Mouse (Mus musculus) heart, postnatal 36 days (tissue): ENCODE results near the gene Gm20388. TPM values are rescaled to one million over a fixed set of nuclear protein-coding genes. Genes with fewer than 3 reads are reported as not detected.
A peak's percentile ranks its signal among the peaks of the same experiment; 100 is the strongest.

Source experiments
- DNase-seq, 2 experiments: peaks; one replicate each; pipeline ENCODE4 v3.0.0; 2021 to 2022
- intact Hi-C: fragments of 180-260 bp; cut with DNase I; formaldehyde crosslinking; loops from one replicate; pipeline ENCODE4 v1.15.1; 2025
- total RNA-seq, 2 experiments: library from RNA; stranded (reverse); gene quantifications; 2 replicates each; pipeline ENCODE4 v1.2.3; 2021

Gene Gm20388
- total RNA-seq, 2 experiments from 2014 or later, result 3.5 to 4.9 TPM

DNA sequence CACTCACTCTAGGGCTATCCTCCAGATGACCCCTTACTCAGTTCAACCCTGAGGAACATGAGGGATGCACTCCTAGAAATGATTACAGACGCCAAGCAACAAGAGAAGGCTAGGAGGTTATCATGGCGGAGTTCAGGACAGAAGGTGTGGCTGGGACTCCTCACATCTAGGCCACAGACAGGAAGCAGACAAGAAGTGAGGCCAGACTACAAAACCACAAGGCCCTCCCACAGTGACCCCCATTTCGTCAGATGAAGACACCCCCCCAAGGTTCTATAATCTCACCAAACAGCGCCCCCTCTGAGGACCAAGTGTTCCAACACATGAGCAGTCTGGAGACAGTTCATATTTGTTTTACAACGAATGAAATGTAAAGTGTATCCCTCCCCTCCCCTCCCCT lies 2286.7 kb downstream of the Gm20388 start:
- no peak for DNase-seq
- intact Hi-C loops, result loop anchor here (5.0 kb wide), 1 partner anchor 60 kb away; no protein-coding TSS in a partner anchor

DNA sequence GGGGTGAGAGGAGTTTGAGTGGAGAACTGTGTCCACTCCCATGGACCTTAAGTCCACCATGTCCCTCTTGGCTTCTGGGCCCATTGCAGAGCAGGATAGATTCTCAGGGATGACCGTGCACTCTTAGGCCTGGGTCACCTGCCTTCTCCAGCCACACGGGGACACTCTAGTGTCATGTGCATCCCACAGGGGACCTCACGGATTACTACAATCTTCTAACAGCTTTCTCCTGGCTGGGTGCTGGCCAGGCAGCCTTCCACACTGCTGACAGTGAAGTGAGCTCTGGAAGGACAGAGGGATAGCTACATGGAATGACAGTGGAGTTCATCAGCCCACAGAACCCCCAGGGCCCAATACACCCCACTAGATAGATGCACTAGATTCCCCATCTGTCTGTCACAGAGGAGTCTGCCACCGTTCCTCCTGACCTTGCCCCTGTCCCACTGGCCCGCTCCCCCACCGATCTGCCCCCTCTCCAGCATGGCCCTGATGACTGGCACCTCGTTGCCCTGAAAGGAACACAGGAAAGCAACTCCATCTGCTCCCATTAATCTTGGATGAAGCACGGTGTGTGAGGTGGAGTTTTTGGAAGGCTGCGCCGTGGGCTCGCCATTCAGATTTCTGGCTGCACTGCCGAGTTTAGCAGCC lies 2287.9 kb downstream of the Gm20388 start:
- intact Hi-C loops, result loop anchor here (5.0 kb wide), 1 partner anchor 59 kb away; no protein-coding TSS in a partner anchor
- no peak for DNase-seq

DNA sequence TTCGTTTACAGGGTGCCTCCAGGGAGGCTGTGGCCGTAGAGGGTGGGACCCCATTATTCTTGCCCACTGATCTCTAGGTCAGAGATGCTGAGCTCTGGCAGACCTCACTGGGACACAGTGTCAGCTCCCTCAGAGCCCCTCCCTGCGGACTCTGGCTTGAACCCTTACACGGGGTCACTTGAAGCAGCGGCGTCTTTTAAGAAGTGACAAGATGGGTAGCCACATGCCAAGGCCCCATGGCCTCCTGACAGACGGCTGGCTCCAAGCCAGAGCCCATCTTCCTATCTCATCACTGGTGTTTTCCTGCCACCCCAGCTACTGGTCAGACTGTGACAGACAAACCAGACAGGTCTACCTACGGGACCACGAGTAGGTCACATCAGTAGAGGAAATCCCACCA lies 2288.6 kb downstream of the Gm20388 start:
- no peak for DNase-seq
- intact Hi-C loops, result loop anchor here (5.0 kb wide), 1 partner anchor 58 kb away; no protein-coding TSS in a partner anchor

DNA sequence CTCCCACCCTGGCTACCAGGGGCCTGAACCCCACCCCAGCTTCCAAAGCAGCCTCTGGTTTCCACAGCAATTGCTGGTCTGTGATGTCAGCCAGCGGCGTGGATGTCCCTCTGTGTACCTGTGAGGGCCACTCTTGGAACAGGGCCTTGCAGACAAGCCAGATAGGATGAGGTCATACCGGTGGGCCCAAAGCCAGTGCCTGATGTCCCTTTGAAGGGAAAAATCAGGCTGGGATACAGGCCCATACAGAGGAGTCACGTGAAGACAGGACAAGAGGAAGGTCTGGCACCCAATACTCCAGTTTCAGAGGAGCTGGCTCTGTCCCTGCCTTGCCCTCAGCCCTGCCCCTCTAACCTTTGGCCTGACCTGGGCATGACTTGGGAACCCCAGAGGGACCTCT lies 2289.2 kb downstream of the Gm20388 start:
- DNase-seq, result peak in 1 of 2 experiments; percentile 27
- intact Hi-C loops, result loop anchor here (5.0 kb wide), 1 partner anchor 57 kb away; no protein-coding TSS in a partner anchor

DNA sequence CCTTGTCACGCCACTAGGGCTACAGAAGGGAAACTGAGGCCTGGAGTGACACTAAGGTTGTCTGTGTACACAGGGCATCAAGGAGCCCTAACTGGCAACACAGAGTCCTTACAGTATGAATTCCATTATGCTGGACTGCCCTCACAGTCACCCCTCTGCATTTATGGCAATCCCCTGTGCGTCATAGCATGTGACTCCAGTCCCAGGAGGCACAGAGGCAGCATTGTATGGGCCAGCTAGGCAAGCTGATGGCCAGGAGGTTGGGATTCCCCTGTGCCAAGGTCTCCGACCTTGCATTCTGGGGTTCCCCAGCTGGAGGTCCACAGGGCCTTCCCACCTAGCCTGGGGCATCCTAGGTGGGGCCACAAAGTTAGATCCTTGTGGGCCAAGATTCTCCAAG lies 2300.9 kb downstream of the Gm20388 start:
- intact Hi-C loops, result loop anchor here (5.0 kb wide), 1 partner anchor 49 kb away; no protein-coding TSS in a partner anchor

DNA sequence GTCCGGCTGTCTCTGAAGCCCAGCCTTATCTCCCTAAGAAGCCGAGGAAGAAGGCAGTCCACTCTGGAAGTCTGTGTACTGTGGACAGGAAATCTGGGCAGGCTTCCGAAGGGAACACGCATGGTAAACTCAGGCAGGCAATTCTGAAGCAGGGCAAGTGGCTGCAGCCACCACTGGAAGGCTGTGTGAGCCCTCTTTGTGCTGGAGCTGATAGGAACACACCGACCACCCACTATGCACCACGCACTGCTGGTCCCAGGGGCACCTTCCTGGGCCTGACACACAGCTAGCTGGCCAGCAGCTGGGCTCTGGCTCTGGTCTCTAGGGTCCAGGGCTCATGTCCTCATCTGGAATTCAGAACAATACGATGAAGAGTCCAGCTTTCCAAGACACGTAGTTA lies 2305.0 kb downstream of the Gm20388 start:
- intact Hi-C loops, result no loop called here
- DNase-seq, result peak; percentile 32 to 34

More for the DNA sequence above, 2300.9 kb downstream of the Gm20388 start:
- no peak for DNase-seq

DNA sequence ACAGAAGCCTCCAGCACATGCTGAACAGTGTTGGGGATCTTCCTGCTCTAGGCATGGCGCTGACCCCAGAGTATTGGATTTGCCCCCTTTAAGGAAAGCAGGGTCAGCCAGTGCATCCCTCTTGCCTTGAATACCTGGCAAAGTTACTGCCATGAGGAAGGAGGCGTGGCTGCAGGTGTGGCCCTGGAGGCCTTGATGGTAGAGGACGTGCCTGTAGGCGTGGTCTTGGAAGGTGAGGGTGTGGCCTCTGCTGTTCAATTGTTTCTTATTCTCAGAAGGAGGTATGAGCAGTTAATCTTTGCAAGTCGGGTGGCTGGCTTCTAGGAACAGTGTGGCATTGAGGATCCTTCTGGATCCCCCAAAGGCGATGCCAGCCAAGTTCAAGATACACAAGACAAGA lies 2305.8 kb downstream of the Gm20388 start:
- intact Hi-C loops, result no loop called here

DNA sequence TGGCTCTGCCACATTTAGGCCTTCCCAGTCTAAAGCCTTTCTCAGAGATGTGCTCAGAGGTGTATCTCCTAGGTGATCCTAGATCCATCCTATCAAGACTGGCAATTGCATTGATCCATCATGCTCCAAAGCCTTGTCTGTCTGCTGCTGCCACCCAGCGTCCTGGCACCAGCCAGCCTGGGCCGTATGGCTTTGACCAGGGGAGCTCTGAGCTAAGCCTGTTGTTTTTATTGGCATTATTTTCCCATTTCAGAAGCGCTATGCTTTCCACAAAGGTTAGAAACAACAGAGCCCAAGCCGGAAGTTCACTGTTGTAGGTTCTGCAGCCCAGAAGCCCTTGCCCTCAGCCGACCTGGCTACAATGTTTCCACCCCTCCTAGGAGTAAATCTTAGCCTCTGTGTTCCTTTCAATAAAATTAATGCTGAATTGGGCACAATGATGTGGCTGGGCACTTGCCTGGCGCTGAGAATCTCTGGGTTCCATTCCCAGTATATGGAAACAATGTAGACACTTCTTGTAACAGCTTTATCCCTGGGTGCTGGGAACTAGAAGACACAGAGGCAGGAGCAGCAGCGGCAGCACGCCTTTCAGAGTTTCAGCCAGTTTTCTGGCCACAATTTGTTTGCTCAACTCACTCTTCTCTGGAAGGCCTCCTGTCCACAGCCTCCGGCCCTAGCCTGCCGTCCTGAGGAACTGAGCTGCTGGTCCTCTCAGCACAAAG lies 2307.0 kb downstream of the Gm20388 start:
- DNase-seq, result no peak
- intact Hi-C loops, result no loop called here

More for the DNA sequence above, 2305.8 kb downstream of the Gm20388 start:
- DNase-seq, result no peak

DNA sequence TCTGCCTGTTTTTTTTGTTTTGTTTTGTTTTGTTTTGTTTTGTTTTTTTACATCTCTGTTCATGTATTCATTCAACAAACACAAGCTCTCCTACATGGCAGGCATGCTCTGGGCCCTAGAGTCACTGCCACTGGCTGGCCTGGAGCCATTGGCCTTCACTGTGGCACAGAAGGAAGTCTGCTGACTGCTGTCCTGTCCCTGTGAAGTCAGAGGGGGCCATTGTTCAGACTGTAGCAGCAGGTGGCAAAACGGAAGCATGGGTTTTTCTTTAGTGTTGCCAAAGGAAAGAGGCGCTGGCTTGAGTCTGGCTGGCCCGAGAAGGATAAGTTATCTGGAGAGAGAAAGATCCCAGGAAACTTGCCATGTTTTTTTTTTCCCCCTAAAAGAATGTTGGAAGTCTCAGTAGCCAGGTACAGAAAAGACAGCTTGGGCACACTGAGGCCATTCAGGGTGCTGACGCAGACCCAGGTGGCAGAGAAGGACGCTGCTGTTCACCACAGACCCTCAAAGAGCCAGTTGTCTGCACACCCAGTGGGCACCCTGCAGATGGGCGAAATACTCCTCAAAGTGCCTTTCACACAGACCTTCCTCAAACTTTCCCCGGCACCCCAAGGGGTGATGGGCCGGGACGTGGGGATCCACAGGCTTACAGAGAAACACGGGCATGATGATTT lies 2313.5 kb downstream of the Gm20388 start:
- intact Hi-C loops, result no loop called here

DNA sequence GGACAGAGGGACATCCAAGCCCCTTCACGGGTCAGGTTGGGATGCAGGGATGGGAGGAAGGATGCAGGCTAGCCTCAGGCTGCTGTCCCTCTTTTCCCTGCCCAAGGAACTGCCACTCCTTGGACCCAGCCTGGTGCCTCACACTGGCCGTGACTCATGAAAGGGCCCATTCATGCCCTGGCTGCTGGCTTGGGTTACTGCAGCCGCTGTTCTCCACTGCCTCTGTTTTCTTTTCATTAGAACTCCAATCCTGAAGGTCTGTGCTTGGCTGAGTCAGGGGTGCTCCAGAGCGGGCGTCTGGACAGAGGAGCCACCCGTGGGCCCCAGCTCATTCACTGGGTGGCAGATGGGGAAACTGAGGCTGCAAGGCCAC lies 2314.0 kb downstream of the Gm20388 start:
- intact Hi-C loops, result no loop called here
- no peak for DNase-seq

More for the DNA sequence above, 2313.5 kb downstream of the Gm20388 start:
- DNase-seq, result no peak

DNA sequence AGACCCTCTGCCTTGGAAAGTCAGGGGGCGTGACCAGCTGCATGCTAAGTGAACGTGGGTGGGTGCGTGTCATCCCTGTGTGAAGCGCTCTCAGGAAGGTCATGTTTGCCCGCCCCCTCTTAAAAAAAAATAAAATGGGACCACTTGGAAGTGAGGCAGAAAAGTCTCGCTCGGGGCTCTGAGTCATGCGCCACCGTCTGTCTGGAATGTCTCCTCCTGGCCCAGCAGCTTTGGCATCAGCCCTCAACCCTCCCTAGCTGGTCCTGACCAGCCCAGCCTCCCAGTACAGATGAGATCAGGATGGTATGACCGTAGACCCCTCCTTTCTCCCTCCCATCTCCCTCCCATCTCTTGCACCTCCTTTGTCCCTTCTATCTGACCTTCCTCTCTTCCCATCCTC lies 2314.8 kb downstream of the Gm20388 start:
- DNase-seq, result no peak
- intact Hi-C loops, result no loop called here

DNA sequence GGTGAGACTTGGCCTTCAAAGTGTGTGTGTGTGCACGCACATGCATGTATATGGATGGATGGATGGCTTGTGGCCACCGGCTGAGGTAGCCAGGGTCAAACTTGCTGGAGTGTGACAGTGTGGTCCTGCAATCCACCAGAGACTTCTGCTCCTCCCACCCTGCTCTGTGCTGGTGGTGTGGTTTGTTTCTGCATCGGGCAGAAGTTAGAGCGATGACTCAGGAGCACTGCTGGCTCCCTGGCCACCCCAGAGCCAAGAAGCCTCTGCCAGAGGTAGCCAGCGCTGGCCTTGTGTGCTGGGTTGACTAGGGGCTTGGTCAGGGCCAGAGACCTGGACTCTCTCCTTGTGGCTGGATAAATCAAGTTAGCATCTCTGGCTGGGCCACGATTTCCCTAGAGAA lies 2316.7 kb downstream of the Gm20388 start:
- no peak for DNase-seq
- intact Hi-C loops, result no loop called here

DNA sequence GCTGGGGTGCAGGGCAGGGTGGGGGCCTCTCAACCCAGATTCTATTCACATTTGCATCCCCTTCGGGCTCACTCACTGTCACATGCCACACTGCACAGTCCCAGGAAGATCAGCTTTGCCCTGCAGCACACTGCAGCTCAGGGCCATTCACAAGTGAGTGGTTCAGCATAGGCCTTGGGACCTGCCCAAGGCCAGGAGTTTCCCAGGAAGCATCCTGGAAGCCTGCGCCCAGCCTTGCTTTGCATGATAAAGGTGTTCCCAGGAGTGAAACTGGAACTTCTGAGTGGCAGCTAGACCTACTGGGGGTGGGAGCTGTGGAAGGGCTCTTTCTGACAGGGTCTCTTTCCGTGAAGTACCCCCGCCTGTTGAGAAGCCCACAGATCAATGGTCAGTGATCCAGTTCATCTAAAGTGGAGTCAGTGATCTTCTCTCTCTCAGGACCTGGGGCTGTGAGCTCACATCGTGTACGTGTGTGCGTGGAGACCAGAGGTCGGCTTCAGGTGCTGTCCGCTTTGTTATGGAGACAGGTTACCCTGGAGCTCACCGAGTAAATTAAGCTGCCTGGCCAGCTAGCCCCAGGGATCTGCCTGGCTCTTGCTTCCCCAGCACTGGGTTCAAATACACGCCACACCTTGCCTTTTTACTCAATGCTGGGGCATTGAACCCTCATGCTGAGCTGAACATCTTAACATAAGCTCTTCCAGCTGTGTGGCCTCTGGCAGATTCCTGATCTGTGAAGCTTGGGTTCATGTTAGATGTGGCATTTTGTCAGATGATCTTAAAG lies 2318.3 kb downstream of the Gm20388 start:
- intact Hi-C loops, result no loop called here
- no peak for DNase-seq

DNA sequence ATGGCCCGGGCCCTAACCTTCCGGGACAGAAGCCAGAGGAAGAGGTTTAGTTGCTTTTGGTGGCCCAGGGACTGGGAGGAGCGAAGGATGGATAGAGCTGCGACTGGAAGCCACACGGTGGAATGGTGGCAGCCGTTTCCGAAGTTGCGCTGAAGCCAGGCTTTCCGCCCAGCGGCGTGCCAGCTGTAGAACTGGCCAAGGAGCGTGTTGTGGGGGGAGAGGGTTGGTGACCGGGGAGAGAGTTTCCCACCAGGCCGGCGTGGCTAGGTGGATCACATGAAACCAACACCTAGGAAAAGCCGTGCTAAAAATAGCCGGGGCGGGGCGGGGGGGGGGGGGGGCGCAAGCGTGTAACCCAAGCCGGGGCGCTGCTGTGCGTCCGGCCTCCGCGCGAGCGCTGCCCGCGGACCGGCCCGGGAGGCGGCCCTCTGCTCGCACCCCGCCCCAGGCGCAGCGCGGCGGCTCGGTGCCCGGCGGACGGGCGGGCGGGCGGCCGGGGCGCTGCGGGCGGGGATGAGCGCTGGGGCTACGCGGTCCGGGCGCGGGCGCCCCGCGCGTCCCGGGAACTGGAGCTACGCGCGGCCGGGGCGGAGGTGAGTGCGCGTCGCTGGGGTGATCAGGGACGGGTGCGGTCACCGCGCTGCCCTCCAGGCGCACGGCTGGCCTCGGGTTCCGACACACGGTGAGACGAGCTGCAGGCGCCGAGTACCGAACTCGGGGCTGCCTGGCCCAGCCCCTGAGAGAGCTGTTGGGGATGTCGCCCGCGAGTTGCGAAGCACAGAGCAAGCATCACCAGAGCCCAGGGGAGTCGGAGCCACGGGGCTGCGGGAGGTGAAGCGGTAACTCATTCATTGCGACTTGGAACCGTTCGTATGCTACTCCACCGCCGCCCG lies 2319.4 kb downstream of the Gm20388 start:
- peak; percentile 48 to 61 for DNase-seq
- intact Hi-C loops, result loop anchor here (2.0 to 5.0 kb wide), 2 partner anchors 67 to 88 kb away; no protein-coding TSS in a partner anchor

DNA sequence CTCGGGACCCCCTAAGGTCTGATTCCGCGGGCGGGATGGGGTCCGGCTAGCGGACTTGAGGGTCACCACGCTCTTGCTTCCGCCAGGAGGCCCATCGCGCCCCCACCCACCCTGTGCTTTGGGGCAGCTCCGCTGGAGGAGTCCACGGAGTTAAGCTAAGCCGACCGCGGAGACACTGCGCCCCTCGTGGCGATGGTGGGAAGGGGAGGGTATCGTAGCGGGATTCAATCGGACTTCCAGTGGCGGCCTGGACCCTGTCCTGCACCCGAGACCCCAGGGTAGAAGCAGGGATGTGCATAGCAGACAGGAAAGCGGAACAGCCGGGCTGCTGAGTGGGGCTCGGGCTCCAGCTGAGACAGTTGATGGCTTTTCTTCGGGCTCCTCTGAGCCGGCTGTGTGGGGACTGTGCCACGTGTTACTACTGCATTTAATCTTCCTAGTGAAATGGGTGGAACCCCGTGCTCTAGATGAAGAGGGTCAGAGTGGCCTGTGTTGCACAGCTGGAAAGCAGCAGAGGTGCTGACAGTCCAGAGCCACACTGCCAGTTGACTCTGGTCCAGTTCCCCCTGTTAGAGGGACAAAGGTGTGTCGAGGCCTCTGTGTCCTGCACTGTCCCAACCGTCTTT lies 2320.2 kb downstream of the Gm20388 start:
- peak; percentile 77 to 82 for DNase-seq
- intact Hi-C loops, result loop anchor here (2.0 to 5.0 kb wide), 2 partner anchors 68 to 89 kb away; no protein-coding TSS in a partner anchor

DNA sequence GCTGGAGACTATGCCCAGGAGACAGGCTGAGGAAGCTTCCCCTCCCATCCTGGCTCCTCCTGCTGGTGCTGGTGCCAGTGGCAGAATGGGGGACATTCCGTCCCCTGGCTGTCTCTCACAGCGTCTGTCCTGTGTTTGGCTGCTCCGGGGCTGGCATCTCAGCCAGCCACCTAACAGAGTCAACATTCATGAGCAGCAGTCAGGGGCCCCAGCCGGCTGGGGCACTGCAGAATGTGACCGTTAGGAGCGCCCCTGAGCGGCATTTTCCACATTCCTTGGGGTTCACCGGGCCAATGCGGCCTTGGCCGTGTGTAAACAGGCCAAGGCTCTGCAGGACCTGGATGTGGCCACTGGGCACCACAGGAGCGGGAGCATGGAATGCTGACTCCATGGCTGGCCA lies 2323.4 kb downstream of the Gm20388 start:
- intact Hi-C loops, result loop anchor here (5.0 kb wide), 1 partner anchor 92 kb away; no protein-coding TSS in a partner anchor
- DNase-seq, result peak; percentile 47 to 58

DNA sequence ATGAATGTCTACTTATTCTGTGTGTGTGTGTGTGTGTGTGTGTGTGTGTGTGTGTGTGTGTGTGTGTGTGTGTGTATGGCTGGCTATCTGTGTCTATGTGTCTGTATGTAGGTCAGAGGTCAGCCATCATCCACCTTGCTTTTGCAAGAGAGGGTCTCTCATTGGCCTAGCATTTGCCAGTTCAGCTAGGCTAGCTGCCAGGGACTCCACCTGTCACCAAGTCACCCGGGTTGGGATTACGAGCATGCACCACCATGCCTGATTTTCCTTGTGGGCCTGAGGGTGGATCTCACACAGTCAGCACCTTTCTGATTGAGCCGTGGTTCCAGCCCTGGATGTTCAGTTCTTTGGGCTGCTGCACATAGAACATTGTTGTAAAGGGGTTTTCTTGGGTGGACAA lies 2325.9 kb downstream of the Gm20388 start:
- no peak for DNase-seq
- intact Hi-C loops, result no loop called here

DNA sequence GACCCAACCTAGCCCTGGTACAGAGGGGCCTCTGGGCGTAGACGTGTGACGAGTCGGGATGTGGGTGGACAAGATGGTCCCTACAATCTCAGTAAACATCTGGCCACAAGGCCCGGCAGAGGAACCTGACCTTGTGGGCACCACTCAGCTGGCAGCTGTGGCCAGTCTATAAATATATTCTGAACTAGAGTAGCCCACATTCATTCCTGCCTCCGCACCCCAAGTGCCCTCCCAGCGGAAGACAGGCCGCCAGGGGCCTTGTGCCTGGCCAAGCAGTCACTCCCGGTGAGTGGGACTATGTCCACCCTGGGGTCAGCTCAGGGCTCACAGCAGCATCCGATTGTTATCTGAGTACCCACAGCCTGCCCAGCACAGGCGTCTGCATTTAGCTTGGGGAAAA lies 2327.6 kb downstream of the Gm20388 start:
- intact Hi-C loops, result no loop called here
- peak in 1 of 2 experiments; percentile 38 for DNase-seq

DNA sequence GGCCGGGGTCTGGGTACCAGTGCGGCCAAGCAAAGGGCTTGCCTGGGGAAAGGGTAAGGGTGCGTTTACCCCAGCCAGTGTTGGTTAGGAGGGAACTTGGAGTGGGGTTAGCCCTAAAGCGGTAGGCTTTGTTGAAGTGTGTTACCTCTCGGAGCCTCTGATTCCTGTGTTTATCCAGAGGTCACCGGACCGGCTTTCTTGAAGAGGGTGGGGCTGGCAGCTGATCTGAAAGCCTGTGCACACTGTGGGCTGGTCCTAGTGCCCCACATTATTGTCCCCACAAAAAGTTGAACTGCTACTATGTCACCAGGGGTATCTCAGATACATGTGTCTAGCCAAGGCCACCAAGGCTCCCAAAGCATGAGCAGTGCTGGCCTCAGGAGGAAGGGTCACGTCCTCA lies 2328.1 kb downstream of the Gm20388 start:
- no peak for DNase-seq
- intact Hi-C loops, result no loop called here
